In the genomic region with DNA sequence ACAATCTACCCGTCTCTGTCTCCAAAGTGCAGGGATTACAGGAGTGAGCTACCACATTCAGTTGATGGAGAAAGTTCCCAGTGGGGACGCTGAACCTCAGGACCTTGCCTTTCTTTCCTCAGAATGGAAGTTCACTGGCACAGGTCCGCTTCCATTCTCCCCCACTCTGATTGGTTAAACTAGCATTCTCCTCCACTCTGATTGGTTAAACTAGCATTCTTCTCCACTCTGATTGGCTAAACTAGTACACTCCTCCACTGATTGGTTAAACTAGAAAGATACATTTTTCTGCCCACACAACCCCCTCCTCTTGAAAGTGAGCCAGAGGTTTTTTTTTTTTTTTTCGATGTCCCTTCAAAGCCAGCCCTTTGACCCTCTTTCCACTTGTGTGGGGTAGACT, we compare ENCODE assay signal across 25 mouse cellular contexts.
"Had no signal": no experiment of that assay in that cellular context is flagged by ENCODE, and none has a peak within 500 bp of the region (broad histone marks: within the 10 kb centered on the region; RNA-seq: fewer than 3 reads in every experiment).

No protein-coding gene starts in this region.

- ATAC-seq: hindbrain, embryonic 16.5 days; inflammation-experienced regulatory T-cells, adult 6 months; intestine, embryonic 15.5 days; intestine, postnatal 0 days had no signal

- DNase-seq: gastrocnemius, adult 2 months; gastrocnemius, postnatal 10 days; gastrocnemius, postnatal 25 days; heart, adult 18-20 months; heart, postnatal 10 days; heart, postnatal 4 days; kidney, adult 18-20 months; kidney, adult 8-10 months; kidney, postnatal 10 days; kidney, postnatal 25 days; kidney, postnatal 4 days; liver; liver, embryonic 13.5 days had no signal

- H3K27ac ChIP-seq: gastrocnemius, adult 2 months; hindbrain, embryonic 14.5 days; intestine, embryonic 15.5 days; layer of hippocampus, adult 2 months; left cerebral cortex, adult 2 months; limb, embryonic 10.5 days; limb, embryonic 12.5 days; liver, embryonic 13.5 days had no signal

- H3K4me3 ChIP-seq: gastrocnemius, adult 2 months; heart, embryonic 10.5 days; heart, embryonic 12.5 days; intestine, embryonic 15.5 days; layer of hippocampus, adult 2 months; left cerebral cortex, adult 2 months; limb, embryonic 10.5 days; limb, embryonic 12.5 days; liver, embryonic 13.5 days had no signal

- H3K9me3 ChIP-seq: heart, embryonic 10.5 days; heart, embryonic 12.5 days; intestine, embryonic 15.5 days; limb, embryonic 10.5 days; limb, embryonic 12.5 days; liver, embryonic 13.5 days had no signal

- H3K4me2 ChIP-seq: heart, embryonic 12.5 days; hindbrain, embryonic 14.5 days; intestine, embryonic 15.5 days; limb, embryonic 12.5 days; liver, embryonic 11.5 days; liver, embryonic 13.5 days had no signal

- H3K36me3 ChIP-seq: heart, embryonic 10.5 days; heart, embryonic 12.5 days; intestine, embryonic 15.5 days; limb, embryonic 12.5 days; liver, embryonic 13.5 days had no signal

- H3K9ac ChIP-seq: heart, embryonic 12.5 days; hindbrain, embryonic 14.5 days; intestine, embryonic 15.5 days; limb, embryonic 12.5 days; liver, embryonic 13.5 days had no signal

- H3K27me3 ChIP-seq: heart, embryonic 12.5 days; intestine, embryonic 15.5 days; limb, embryonic 12.5 days; liver, embryonic 13.5 days had no signal
